Mouse (Mus musculus) G1E (cell line): ENCODE data around the gene Ppp1r2.

Experiments
- CTCF ChIP-seq: IDR thresholded peaks from 2 replicates; pipeline ENCODE4 v1.5.1; 2012; ENCODE audit warnings: low read depth, low read length, inconsistent platforms, mixed read lengths
- TAL1 ChIP-seq: conservative IDR thresholded peaks from 2 replicates; pipeline ENCODE4 v1.6.1; 2012; ENCODE audit warnings: low read depth, low read length, inconsistent platforms, mixed read lengths

GRCm38 (mm10) chr16:31290281-31290680 is 15.2 kb upstream of the Ppp1r2 start:
- TF ChIP-seq CTCF (no peak), TAL1 (no peak)
